Mouse (Mus musculus) embryo, embryonic 9.5 days (tissue): ENCODE data around the gene Otud7a.

ENCODE experiments used
- DNase-seq: peaks from one replicate; pipeline ENCODE4 v3.0.0-alpha.2; 2017; ENCODE audit errors: extremely low spot score

The Otud7a gene

DNA sequence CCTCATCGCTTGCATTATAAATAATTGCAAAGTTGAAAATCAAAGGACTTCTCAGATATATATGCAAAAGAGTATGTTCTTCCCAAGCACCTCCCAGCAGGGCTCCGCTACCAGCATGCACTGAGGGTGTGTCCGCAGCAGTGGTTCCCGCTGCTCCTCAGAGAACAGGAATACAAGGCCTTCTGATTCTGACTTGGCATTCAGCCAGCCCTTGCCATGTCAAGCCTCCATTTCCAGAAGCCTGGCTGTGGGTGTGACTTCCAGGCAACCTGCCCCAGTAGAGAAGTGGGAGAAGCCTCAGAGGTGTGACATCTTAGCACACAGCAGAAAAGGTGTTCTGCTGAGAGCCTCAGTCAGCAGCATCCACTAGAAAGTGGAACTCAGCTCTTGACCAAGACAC is 253.4 kb downstream of the Otud7a start:
- DNase-seq = no peak

- no peak for DNase-seq
Measured at GRCm38 (mm10) chr7:63717903-63718302, 273.4 kb downstream of the Otud7a start.

DNA sequence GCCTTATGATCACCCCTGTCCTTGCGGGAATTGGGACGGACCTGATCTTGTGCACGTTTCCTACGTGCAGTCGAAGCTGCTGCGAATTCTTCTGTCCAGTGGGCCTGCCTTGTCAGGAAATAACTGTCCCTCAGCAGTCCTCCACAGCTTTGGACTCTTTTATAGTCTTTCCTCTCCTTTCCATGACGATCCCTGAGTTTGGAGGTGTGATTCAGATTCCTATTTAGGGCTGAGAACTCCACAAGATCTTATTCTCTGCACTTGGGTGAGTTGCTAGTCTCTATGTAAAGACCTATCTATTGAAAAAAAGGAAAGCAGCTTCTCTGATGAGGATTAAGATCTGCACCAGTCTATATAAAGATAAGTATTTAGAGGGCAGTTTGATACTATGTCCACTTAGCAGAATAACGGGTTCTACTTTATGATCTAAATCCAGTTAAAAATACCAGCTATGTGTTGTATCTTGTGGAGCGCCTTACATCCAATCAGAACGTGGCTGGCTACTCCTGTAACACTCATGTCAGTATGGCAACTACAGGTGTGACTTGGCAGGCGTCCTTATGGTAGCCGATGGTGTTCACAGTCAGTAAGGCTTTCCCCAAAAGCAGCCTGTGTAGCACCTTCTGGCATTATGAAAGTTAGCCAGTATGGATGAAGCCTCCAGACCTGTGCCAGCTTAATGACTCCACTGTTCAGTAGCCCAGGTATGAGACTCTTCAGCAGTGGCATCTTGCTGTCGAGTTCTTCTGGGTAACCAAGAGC is 274.8 kb downstream of the Otud7a start:
- no peak for DNase-seq

DNA sequence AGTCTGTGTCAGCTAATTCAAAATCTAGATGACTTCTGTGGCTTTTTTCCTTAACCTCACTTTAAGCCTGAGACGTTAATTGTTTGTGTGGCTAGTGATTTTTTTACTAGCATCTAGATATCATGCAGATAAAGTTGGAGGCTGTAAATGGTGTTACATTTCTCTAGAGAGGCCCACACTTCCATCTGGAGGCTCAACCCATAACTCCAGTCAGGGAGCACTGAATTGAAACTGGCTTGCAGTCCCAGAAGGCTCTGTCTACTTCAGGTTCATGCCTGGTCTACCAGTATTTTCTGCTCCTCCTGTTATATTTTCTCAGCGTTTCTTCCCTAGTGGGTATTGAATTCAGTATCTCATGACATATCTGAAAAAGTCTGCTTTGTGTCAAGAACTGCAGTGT is 276.1 kb downstream of the Otud7a start:
- no peak for DNase-seq

- DNase-seq = no peak
Measured at GRCm38 (mm10) chr7:63725040-63725729, 280.6 kb downstream of the Otud7a start.

- no peak for DNase-seq
Measured at GRCm38 (mm10) chr7:63729605-63730004, 285.1 kb downstream of the Otud7a start.

- no peak for DNase-seq
Measured at GRCm38 (mm10) chr7:63730012-63730411, 285.5 kb downstream of the Otud7a start.

- DNase-seq = no peak
Measured at GRCm38 (mm10) chr7:63737725-63738124, 293.2 kb downstream of the Otud7a start.

GRCm38 (mm10) chr7:63738142-63738541 is 293.6 kb downstream of the Otud7a start:
- DNase-seq = no peak

DNA sequence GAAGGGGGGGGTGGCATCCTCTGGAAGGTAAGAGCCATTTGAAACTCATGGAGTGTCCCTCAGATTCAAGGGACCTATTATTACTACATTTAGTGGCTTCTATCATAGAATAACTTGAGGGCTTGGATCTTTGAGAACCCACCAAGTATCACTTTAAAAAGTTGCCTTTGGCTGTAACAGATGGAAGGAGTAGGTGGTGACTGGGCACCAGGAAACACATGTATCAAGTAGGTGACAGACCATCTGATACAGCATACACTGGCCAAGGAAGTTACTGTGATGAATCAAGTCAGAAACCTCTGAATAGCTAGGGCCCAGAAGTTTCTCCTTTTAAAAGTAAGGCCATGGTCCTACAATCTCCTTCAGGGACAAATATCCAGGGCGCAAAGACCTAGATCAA is 298.6 kb downstream of the Otud7a start:
- DNase-seq = no peak

DNA sequence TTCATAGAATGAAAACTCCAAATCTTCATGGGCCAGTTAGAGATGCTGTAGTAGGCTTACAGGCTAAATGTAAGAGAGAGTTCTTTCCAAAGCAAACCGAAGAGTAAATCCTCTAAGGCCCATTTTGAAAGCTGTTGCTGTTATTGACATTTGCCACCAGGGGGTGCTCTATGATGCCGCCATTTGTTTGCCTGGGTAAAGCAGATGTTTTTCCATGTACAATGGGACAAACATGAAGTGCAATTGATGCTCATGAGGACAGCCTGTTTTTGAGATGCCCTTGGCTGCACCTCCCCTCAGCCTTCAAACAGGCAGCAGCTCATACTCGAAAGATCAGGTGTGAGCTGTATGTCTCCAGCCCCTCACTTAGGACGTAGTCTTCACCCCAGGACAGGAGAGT is 307.5 kb downstream of the Otud7a start:
- DNase-seq = peak; percentile 46

- DNase-seq = peak; percentile 57
Measured at GRCm38 (mm10) chr7:63753274-63753751, 308.8 kb downstream of the Otud7a start.

GRCm38 (mm10) chr7:63754573-63755475 is 310.3 kb downstream of the Otud7a start:
- DNase-seq = peak; percentile 28

GRCm38 (mm10) chr7:63755476-63755948 is 311.0 kb downstream of the Otud7a start:
- DNase-seq = peak; percentile 80

DNA sequence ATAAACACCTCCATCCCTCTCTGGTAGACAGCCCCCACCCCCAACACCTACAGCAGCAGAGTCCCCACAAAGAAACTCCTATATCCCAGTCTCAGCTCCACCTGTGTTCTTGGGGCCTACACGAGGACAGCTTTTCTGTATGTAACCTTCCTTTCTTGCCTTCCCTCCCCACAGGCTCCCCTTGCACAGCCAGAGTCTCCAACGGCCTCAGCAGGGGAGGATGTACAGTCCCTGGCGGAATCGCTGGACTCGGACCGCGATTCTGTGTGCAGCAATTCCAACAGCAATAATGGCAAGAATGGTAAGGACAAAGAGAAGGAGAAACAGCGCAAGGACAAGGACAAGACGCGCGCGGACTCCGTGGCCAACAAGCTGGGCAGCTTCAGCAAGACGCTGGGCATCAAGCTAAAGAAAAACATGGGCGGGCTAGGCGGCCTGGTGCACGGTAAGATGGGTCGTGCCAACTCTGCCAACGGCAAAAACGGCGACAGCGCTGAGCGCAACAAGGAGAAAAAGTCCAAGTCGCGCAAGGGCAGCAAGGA is 312.7 kb downstream of the Otud7a start:
- no peak for DNase-seq

DNA sequence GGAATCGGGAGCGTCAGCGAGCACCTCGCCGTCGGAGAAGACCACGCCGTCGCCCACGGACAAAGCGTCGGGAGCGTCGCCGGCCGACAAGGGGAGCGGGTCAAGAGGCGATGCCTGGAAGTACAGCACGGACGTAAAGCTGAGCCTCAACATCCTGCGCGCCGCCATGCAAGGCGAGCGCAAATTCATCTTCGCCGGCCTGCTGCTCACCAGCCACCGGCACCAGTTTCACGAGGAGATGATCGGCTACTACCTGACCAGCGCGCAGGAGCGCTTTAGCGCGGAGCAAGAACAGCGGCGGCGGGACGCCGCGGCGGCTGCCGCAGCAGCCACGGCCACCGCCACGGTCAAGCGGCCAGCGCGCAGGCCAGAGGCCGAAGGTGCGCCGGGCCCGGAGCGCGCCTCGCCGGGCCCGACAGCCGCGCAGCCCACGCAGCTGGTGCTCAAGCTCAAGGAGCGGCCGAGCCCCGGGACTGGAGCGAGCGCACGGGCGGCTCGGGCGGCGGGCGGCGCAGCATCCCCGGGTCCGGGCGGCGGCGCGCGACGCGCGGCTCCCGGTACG is 313.2 kb downstream of the Otud7a start:
- DNase-seq = no peak

DNA sequence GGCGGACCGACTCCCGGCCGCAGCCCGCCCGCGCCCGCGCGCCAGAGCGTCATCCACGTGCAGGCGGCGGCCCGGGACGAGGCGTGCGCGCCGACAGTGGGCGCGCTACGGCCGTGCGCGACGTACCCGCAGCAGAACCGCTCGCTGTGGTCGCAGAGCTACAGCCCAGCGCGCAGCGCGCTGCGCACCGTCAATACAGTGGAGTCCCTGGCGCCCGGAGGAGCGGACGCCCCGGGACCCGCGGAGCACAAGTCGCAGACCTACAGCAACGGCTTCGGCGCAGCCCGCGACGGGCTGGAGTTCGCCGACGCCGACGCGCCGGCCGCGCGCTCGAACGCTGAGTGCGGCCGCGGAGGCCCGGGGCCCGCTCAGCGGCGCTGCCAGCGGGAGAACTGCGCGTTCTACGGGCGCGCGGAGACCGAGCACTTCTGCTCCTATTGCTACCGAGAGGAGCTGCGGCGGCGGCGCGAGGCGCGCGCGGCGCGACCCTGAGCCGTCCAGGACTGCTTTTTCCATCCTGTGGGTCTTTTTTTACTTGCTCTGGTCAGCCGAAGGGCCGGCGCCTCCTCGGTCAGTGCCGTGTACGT is 313.8 kb downstream of the Otud7a start:
- peak; percentile 42 for DNase-seq

DNA sequence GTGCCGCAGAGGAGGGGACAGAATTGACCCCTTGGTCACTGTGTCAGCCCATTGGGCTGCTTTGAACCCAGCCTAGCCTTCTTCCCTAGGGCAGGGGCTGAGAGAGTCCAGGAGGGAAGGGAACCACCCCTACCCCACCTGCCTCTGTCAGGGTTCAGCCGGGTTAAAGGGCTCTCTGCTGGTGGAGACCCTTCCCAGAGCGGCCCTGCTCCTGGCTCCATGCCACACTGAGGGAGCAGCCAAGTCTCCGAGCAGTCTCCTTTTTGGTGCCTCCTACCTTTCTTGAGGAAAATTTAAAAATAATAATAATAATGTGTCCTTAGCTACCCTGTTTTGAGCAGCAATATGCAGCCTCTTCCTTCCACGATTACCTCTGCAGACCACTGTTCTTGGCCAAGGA is 315.1 kb downstream of the Otud7a start:
- no peak for DNase-seq

DNA sequence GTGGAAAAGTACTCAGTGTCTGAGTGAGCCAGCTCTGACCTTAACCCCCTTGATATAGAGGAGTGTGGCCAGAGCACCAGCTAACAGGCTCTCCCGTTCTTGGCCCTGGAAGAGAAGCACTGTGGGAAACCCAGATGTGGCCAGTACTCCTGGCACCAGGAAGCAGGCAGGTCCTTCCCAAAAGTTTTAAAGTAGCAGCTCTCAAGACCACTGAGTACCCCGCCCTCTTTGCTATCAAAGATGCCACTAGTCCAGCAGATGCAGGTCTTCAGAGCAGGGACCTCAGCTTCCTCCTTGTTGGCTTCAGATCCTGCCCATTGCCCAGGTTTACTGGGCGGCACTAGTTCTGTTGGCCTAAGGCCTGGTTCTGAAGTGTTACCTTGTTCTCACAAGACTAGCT is 318.0 kb downstream of the Otud7a start:
- DNase-seq = no peak

DNA sequence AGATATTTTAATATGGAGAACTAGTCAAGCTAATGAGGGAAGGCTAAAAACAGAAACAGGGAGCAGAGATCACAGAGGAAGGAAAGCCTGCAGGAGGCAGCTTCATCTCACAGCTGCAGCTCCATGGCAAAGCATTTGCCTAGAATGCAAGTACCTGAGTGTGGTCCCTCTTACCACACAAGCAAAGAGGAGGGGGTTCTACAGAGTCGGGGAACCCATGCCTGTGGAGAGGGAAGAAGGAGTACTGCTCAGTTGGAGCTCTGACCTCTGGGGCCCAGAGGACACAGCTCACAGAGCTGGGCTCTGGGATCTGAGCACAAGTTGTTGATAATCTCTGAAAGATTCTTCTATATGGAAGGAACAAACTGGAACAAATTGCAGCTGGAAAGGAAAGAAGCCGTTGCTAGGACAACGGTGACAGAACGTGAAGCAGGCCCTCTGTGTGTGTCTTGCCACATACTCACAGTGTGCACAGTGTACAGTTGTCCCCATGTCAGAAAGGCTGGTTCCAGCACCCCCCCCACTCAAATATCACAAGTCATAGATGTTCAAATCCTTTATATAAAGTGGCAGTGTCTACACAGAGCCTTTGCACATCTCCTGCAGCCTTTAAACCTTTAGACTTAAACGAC is 324.0 kb downstream of the Otud7a start:
- no peak for DNase-seq

- no peak for DNase-seq
Measured at GRCm38 (mm10) chr7:63773268-63773667, 328.7 kb downstream of the Otud7a start.
